Mouse (Mus musculus): Measurements from ENCODE around the gene Rgs1. TPM values are rescaled to one million over a fixed set of nuclear protein-coding genes. Genes with fewer than 3 reads are reported as not detected.
A peak's percentile ranks its signal among the peaks of the same experiment; 100 is the strongest.

The Rgs1 gene
- polyA plus RNA-seq, 1 experiment from 2014 or later, result 0.84 TPM

DNA sequence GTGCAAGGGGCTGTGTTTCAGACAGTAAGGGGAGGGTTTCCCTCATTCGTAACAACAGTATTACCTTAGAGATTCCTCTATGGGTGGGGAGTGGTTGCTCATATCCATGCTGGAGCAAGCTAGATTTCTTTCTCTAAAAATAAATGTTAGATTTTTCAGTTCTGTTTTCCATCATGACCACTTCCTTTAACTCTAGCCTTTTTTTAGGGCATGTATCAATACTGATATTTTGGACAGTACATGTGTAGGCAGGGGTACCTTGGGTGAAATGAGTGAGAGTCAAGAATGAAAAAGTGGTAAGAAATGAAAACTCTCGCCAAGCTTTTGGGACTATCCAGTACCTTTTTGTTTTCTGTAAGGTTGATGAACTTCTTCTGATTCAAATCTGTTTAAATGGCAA, 44.3 kb downstream of the Rgs1 start:
- ATAC-seq (replicated peaks; ENCODE audit: low FRiP score) (no peak), DNase-seq (ENCODE audit: low spot score) (no peak)
- no peaks in the 10 kb centered on the region for H3K36me3 ChIP-seq (ENCODE audit: control insufficient read depth, insufficient read depth, low read length)
- H3K9me3 ChIP-seq (ENCODE audit: control insufficient read depth, low read length), result no peaks in the 10 kb centered on the region
- no peak overlapping the region for H3K9ac ChIP-seq (ENCODE audit: low read depth, low read length)
- no peaks in the 10 kb centered on the region for H3K27me3 ChIP-seq (replicated peaks; ENCODE audit: control insufficient read depth, insufficient read depth, low read length)
- H3K4me3 ChIP-seq (ENCODE audit: low read depth, low read length), result no peak overlapping the region
- no peak overlapping the region for H3K4me2 ChIP-seq
- 78% methylated on average over 2 of the region's 2 CpGs for WGBS
- H3K27ac ChIP-seq (ENCODE audit: low read depth, low read length), result no peak overlapping the region
- H3K4me1 ChIP-seq (replicated peaks; ENCODE audit: control insufficient read depth, insufficient read depth, low read length), result no peaks in the 10 kb centered on the region

DNA sequence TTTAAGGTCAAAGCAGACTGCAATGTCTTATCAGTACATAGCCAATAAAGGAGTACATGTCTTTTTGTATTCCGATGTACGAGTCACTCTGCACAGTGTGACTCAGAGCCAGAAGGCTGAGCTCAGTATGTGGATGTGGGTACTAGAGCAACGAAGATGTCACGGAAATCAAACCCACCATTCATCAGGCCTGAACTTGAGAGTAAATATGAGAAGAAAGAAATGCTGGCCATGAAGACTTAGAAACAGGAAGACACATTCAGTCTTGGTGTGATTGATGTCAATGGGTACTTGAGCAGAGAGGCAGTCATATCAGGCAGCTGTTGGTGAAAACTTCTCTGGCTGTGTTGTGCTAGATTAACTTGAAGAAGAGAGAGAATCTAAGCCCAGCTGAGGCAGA, 46.1 kb downstream of the Rgs1 start:
- no peaks in the 10 kb centered on the region for H3K36me3 ChIP-seq (ENCODE audit: control insufficient read depth, insufficient read depth, low read length)
- WGBS, result 67% methylated on average over 4 of the region's 4 CpGs
- DNase-seq (ENCODE audit: low spot score) (no peak), ATAC-seq (replicated peaks; ENCODE audit: low FRiP score) (no peak)
- H3K9ac ChIP-seq (ENCODE audit: low read depth, low read length), result no peak overlapping the region
- H3K27ac ChIP-seq (ENCODE audit: low read depth, low read length), result no peak overlapping the region
- no peak overlapping the region for H3K4me3 ChIP-seq (ENCODE audit: low read depth, low read length)
- H3K4me2 ChIP-seq, result no peak overlapping the region
- H3K27me3 ChIP-seq (replicated peaks; ENCODE audit: control insufficient read depth, insufficient read depth, low read length), result no peaks in the 10 kb centered on the region
- H3K4me1 ChIP-seq (replicated peaks; ENCODE audit: control insufficient read depth, insufficient read depth, low read length), result no peaks in the 10 kb centered on the region
- H3K9me3 ChIP-seq (ENCODE audit: control insufficient read depth, low read length), result no peaks in the 10 kb centered on the region

DNA sequence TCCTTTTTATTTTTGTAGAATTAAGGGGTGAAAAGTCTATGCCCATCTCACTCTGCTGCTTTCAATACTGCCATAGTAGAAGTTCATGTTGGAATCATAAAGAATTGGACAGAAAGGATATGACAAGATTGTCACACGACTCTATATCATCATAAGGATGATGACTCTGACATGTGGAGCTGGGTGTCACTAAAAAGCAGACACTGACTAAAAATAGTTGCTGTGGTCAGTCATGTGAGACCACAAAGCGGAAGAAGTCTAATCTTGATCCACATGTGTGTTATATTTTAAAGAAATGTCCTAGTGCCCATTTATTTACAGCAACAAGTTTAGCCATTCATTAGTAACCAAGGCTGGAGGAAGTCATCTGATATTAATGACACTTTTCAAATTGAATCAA, 48.5 kb downstream of the Rgs1 start:
- no peak for DNase-seq (ENCODE audit: low spot score)
- Histone ChIP-seq H3K4me3 (ENCODE audit: low read depth, low read length) (no peak overlapping the region), H3K4me2 (no peak overlapping the region)

DNA sequence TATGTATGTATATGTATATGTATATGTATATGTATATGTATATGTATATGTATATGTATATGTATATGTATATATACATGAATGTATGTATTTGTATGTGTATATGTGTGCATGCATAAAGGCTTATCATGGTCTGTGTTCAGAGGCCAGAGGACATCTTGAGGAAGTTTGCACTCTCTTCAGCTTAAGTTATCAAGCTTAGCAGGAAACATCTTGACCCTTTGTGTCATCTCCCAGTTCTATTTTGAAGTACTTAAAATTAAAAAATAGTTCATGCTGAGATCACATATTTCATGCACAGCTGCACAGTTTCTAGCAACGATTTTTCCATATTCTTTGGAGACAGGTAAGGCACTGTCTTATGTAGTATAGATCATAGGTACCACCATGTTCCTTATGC, 49.5 kb downstream of the Rgs1 start:
- 31% methylated on average over 1 of the region's 1 CpGs for WGBS
- no peak overlapping the region for H3K4me2 ChIP-seq
- no peak overlapping the region for H3K27ac ChIP-seq (ENCODE audit: low read depth, low read length)
- H3K36me3 ChIP-seq (ENCODE audit: control insufficient read depth, insufficient read depth, low read length), result no peaks in the 10 kb centered on the region
- ATAC-seq (replicated peaks; ENCODE audit: low FRiP score) (no peak), DNase-seq (ENCODE audit: low spot score) (no peak)
- no peak overlapping the region for H3K4me3 ChIP-seq (ENCODE audit: low read depth, low read length)
- no peaks in the 10 kb centered on the region for H3K4me1 ChIP-seq (replicated peaks; ENCODE audit: control insufficient read depth, insufficient read depth, low read length)
- H3K27me3 ChIP-seq (replicated peaks; ENCODE audit: control insufficient read depth, insufficient read depth, low read length), result no peaks in the 10 kb centered on the region
- no peaks in the 10 kb centered on the region for H3K9me3 ChIP-seq (ENCODE audit: control insufficient read depth, low read length)
- H3K9ac ChIP-seq (ENCODE audit: low read depth, low read length), result no peak overlapping the region

More for the DNA sequence above, 48.5 kb downstream of the Rgs1 start:
- no peaks in the 10 kb centered on the region for H3K9me3 ChIP-seq (ENCODE audit: control insufficient read depth, low read length)
- H3K9ac ChIP-seq (ENCODE audit: low read depth, low read length), result no peak overlapping the region
- no peaks in the 10 kb centered on the region for H3K4me1 ChIP-seq (replicated peaks; ENCODE audit: control insufficient read depth, insufficient read depth, low read length)
- H3K36me3 ChIP-seq (ENCODE audit: control insufficient read depth, insufficient read depth, low read length), result no peaks in the 10 kb centered on the region
- ATAC-seq (replicated peaks; ENCODE audit: low FRiP score), result 0 out of 2 replicates have a peak, but pooled peaks have one; percentile 23
- WGBS, result 32% methylated on average over 2 of the region's 2 CpGs
- no peaks in the 10 kb centered on the region for H3K27me3 ChIP-seq (replicated peaks; ENCODE audit: control insufficient read depth, insufficient read depth, low read length)
- no peak overlapping the region for H3K27ac ChIP-seq (ENCODE audit: low read depth, low read length)

DNA sequence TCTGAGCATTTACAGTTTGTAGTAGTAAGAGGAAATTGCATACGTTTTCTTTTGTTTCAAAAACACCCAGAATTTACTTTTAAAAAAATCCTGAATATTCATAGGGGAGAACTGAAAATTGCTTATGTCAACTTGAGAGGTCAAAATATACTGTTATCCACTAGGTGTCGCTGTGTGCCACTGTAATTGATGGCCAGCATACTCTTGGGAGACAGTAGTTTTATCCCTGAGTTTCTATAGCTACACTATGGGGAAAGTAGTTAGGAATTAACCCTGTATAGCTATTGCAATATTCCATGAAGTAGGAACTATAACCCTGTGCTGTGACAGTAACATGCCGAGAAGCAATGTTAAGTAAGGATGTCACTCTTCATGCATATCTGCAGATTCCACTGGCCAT, 51.4 kb downstream of the Rgs1 start:
- no peak overlapping the region for H3K9ac ChIP-seq (ENCODE audit: low read depth, low read length)
- H3K4me3 ChIP-seq (ENCODE audit: low read depth, low read length), result no peak overlapping the region
- ATAC-seq (replicated peaks; ENCODE audit: low FRiP score) (no peak), DNase-seq (ENCODE audit: low spot score) (no peak)
- no peak overlapping the region for H3K27ac ChIP-seq (ENCODE audit: low read depth, low read length)
- H3K4me2 ChIP-seq, result no peak overlapping the region
- 29% methylated on average over 3 of the region's 3 CpGs for WGBS
- no peaks in the 10 kb centered on the region for H3K9me3 ChIP-seq (ENCODE audit: control insufficient read depth, low read length)
- no peaks in the 10 kb centered on the region for H3K4me1 ChIP-seq (replicated peaks; ENCODE audit: control insufficient read depth, insufficient read depth, low read length)
- no peaks in the 10 kb centered on the region for H3K36me3 ChIP-seq (ENCODE audit: control insufficient read depth, insufficient read depth, low read length)
- H3K27me3 ChIP-seq (replicated peaks; ENCODE audit: control insufficient read depth, insufficient read depth, low read length), result no peaks in the 10 kb centered on the region

Other genes with a start within 250 kb of the Rgs1 start
- gene Rgs2, start 245.1 kb downstream of the Rgs1 start, polyA plus RNA-seq (2014; fragmentation: Nextera tagmentation; extraction: Ambion mirVana), result 12.5 and 16.7 TPM in 2 replicates
- not detected in 2 replicates for gene Rgs13, start 71.9 kb downstream of the Rgs1 start, polyA plus RNA-seq (2014; fragmentation: Nextera tagmentation; extraction: Ambion mirVana)

All from liver, embryonic 11.5 days (tissue).